Mouse (Mus musculus): ENCODE data around the gene Magt1.

- peak; percentile 24; the same call in 1 of the 2 replicates for TF ChIP-seq CTCF (IDR thresholded peaks at IDR 0.05; ENCODE audit: extremely low read depth, insufficient read depth, low read length)
- no peak for TF ChIP-seq POLR2A (IDR thresholded peaks at IDR 0.05; ENCODE audit: extremely low read depth, insufficient read depth, low read length)
Observed at GRCm38 (mm10) chrX:106013217-106013616, 1.5 kb upstream of the Magt1 start.
